Mouse (Mus musculus): ENCODE results near the gene Btbd6.
A peak's percentile ranks its signal among the peaks of the same experiment; 100 is the strongest.

Gene Btbd6

DNA sequence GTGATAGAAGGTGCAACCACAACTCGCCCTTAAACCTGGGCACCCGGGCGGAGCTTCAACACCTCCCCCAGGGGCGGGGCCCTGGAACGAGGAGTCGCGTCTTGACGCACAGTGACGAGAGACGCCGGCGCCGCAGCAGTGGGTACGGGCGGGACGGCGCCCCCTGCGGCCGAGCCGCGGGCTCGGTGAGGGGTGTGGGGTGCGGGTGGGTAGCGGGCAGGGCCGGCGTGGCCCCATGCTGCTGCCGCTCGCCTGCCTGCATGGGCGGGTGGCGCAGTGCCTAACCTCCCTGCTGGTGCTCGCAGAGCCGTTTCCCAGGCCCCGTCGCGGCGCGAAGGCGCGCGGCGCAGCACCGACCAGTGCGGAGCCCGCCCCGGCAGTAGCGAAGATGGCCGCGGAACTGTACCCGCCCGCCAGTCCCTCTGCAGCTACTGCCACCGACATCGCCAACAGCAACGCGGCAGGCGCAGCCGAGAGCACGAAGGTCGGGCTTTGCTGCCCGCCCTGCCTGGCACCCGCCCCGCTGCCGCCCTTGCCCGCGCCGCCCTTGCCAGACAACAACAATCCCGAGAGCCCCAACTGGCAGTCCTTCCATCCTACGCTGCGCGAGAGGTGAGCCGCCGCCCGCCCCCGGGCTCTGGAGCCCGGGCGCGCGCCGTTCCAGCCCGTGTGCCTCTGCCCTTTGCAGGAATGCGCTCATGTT, at the start of gene Btbd6:
Btbd6 (plus strand) TSS at position 112 of the 703 bp plus-strand sequence.
- peak; percentile 95 to 97 for DNase-seq

DNA sequence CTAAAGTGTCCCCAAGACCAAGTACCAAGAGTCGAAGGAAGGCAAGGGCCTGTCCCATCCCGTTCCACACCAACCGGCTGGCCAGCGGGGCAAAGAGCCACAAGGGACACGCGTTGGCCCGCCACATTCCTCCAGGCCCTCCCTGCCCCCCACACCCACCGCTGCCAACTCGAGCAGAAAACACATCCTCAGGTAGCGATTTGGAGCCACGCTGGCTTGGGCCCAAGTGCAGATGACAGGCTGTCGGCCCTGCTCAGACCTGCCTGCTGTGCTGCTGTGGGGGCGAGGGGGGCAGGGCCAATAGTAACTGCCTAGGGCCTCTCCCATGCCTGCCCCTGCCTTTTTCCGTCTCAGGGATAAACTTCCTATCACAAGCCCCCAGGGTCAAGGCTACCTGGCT, 49.0 kb upstream of the Btbd6 start:
- DNase-seq = no peak

DNA sequence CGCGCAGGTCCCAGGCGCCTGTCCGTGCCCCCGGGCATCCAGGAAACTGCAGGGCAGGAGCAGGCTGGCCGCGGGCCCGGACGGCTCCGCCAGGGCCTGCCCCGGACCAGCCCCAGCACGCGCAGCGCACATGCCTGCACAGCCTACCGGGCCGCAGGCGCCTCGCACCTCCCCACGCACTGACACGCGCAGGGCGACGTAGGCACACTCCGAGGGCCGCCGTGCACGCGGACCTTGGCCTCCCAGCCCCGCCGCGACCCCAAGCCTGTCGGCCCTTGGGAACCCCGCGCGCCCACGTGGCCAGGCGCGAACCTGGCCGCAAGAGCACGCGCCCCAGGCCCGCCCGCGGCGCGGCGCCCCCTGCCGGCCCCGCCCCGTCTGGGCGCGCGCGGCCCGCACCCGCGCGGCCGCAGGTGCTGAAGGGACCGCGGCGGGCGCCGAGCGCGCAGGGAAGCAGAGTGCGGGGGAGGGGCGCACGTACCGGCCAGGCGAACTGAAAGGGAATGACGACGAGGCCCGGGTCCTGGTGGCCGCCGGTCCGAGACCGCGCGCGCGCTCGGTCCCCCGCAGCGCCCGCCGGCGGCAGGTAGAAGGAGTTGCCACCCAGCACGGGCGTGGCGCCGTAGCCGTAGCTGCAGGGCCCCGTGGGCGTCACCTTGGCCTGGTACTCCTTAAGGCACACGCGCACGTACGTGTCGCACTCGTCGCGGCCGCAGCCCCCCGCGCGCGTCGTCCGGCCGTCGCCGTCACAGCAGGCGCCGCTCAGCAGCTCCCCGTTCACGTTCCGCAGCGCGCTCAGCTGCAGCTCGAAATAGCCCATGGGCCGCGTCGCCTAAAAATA, 47.7 kb upstream of the Btbd6 start:
- no peak for DNase-seq

DNA sequence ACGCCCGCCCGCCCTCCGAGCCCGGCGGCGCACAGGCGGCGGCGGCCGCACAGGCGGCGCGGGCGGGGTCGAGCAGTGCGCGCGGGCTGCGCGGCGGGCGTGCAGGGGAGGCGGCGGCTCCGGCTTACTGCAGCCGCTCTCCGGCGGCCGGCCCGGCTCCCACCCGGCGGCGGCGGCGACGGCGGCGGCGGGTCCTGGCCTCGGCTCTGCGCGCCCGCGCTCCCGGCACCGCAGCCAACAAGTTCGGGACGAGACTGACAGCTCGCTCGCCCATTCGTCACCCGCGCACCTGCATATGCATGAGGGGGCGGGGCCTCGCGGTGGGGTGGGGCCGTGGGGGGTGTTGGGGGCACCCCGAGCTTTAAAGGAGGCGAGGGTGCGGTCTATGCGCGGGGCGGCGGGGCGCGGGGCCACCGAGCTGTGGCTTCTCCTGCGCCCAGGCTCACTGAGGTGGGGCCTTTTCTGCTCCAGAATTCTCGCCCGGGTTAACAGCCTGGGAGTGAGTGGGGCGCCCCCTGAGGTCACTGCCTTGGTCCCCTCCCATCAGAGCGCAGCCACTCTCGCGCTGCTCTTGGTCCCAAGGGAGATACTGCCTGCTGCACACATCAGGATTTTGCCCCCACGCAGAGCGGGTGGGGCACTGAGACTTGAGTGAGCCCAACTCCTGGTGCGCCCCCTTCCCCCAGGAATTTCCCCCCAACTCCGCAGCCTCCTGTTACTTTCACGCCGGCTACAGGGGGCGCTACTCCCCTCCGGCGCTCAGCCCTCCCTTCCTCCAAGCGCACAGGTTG, 46.5 kb upstream of the Btbd6 start, which contains the start of gene Jag2:
Jag2 (minus strand) TSS at position 215 of the 791 bp plus-strand sequence.
- DNase-seq = peak; percentile 38 to 57

DNA sequence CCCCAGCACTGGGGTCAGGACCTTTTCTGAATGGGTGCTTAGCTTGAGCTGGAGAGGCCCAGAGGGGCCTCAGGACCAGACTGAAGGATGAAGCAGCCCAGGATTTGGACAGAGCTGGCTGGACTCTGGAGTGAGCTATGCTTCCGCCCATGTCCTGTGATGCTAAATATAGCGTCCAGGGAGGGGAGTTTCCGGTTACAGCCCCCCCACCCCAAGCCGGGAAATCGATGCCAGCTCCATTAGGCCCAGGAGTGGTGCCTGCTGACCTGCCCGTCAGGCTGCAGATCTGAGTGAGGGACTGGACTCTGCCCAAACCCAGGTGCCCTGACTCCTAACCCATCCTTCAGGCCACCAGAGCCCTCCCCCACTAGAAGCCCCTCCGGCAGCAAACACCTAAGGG, 43.6 kb upstream of the Btbd6 start:
- DNase-seq = no peak

DNA sequence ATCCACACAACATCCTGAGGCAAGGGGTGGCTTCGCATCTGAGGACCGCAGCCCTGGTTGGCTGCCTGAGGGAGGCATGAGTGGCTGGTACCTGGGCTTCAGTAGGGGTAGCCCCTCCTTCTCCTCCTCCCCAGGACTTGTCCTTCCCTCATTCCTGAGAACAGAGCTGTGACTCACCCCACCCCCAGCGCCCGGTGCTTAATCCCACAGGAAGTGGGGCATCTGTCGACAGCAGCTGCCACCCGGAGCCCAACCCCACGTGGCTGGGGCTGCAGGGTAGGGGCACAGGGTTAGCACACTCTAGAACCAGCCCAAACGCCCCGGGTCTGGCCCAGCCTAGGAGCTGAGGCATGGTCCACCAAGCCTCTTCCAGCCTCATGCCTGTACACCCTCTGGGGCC, 38.4 kb upstream of the Btbd6 start:
- no peak for DNase-seq

DNA sequence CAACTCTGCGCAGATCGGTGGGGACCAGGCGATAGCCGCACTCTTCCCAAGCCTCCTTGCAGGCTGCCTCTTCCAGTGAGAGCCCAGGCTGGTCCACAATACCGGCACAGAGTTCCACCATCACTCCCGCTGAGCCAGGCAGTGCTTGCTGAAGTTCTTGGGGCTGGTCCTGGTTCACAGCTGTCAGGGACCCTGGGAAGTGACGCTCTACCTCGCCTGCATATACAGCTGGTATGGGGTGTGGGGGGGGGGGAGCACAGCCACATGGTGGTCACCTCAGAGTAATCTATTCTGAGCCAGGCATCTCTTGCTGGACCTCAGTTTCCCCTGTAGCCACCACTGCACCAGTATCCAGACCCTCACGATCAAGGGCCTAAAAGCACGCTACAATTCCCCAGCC, 37.9 kb upstream of the Btbd6 start:
- no peak for DNase-seq

DNA sequence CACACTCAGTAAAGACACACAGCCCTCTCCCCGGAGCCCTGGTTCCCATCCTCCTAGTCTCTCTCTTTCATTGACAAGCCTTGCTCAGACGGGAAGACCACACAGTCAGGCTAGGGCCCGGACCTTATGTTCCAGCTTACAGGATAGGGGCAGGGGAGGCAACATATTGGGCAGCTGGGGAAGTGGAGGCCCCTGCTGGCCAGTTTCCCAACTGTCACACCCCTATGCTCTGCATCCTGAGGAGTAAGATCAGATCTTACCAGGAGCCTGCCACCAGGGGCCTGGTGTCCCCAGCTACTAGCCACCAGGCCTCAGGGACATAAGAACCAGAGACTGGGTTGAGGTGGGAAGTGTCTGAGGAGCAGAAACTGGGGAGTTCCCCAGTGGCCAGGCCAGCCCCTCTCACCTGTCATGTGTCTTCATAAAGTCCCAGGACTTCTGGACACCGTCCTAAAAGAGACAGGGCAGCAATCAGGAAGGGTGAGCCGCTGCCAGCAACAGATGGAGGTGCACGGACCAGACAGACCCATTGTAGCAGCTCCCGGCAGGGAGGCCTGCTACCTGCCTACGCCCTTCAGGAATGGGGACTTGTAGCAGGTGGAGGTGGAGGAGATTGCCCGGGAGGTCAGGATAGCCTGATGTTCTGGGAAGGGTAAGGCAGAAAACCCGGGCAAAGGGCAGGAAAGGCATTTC, 37.3 kb upstream of the Btbd6 start:
- DNase-seq = peak; percentile 71 to 81

DNA sequence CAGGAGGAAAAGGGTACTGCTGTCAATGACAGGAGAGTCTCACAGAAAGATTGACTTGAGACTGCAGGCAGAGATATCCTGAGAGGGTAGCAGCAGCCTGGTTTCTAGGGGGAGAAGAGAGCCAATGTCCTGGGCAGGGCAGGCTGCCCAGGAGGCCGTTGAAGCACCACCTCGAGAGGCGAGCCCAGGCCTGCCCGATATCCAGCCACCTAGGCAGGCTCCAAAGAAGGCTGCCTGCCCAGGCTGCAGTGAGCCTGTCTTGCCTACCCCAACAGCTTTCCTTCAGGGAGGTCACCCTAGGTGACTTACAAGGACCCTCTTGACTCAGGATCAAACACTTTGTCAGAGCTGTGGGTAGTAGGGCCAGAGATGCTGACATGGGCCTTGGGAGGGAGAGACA, 36.0 kb upstream of the Btbd6 start:
- DNase-seq = no peak

DNA sequence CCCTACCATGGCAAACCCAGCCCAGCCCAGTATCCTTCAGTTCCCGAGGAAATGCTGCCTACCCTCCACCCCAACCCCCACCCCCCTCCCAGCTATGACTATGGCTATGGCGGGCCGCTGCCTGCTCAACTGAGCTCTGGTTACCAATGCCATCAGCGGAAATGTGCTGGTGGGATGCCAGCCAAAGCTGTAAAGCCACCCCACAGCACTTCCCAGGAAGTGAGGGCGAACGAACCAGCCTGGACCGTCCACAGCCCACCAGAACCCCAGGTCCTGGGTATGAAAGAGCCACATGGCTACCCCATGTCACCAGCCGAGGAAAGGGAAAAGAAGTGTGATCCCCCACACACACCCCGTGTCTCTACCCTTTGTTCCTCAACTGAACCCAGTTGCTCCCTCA, 35.6 kb upstream of the Btbd6 start:
- DNase-seq = no peak

DNA sequence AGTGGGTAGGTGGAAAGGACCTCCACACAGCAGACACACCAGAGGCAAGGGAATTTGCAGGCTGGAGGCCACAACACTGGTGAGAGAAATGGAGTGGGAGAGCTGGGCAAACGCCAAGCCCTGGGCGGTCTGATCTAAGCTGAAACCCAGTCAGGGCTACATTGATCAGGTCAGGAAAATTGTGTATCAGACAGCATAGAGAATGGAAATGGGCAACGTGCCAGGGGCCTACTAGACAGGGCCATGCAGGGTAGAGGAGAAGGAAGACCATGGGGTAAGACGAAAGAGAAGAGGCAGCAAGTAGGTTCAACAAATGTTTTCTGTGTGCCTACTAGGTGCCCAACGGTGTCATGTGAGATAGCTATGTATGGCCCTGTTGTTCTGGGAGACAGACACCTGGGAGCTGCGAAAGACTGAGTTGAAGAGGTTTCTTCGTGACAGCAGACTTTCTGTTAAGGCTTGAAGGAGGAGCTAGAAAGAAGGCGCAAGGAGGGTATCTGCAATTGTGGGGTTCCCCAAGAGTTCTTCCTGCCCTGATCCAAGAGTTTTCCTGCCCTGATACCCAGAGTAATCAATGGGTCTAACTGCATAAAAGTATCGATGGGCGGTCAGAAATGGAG, 35.0 kb upstream of the Btbd6 start:
- DNase-seq = peak; percentile 44 to 57

DNA sequence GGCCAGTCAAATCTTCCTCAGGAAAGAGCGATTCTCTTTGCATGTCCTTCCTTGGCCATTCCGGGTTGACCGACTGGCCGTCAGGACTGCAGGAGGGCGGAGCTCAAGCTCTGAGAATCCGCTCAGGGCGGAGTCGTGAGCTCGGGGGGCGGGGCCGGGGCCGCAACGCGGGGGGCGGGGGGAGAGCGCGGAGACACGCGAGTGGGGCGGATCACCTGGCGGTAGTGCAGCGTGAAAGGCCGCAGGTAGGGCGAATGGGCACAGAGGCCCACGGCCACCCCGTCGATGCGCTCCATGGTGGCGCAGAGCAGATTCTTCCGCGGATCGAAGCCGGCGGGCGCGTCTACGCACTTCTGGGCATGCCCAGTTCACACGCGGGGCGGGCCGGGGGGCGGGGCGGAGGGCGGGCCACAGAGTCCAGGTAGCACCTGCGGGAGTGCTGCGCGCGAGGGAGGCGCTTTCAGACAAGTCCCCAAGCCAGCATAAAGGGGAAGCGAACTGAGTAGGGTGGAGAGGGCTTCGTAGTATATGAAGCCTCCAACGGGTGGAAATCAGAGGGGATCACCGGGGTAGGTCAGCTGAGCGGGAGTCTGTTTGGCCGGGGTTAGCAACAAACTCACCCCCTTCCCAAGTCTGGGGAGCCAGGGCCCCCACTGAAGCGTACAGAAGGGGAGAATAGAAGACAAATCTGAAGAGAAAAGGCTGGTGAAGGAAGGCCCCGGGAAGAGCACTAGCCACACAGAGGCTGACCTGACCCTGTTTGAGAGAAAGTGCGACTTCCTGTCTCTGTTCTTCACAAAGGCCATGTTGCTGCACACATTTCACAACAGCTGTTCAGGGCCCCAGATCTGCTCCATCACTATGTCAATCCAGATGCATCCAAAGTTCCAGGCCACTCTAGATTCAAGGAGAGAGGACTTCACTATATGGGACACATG, 34.2 kb upstream of the Btbd6 start, which contains the start of gene Nudt14:
Nudt14 (minus strand) TSS at position 349 of the 938 bp plus-strand sequence.
- DNase-seq = peak; percentile 69 to 78

DNA sequence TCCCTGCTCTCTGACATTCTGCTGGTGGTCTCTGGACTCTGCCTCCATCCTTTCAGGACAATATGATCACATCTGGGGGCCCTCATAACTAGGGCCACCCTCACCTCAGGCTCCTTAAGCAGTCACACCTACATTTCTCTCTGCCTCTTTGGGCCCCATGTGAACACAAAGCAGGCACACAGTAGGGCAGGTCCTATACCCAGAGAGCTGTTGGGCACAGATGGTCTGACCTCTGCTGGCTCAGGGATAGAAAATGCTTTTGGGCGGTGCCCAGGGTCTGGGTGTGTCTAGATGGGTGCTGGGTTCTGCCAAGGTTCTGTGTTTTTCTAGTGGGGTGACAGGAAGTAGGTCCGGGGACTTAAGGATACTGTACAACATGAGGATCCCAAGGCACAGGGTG, 32.6 kb upstream of the Btbd6 start:
- no peak for DNase-seq

DNA sequence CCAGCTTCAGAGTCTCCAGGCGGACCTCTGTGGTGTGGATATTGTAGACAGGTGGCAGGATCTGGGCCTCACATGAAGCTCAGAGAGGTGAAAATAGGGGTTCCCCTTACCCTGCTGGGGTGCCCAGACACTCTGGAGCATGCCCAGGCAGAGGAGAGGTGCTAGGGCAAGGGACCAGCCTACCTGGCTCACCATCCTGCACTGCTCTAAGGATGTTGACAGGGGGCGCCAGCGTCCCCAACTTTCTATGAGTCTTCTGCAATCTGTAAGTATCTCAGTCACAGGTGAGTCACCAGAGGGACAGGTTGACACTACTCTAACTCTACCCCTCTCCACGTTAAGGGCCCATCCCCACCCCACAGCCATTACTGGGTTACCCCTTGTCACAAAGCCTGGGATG, 29.0 kb upstream of the Btbd6 start:
- peak; percentile 63 to 71 for DNase-seq

DNA sequence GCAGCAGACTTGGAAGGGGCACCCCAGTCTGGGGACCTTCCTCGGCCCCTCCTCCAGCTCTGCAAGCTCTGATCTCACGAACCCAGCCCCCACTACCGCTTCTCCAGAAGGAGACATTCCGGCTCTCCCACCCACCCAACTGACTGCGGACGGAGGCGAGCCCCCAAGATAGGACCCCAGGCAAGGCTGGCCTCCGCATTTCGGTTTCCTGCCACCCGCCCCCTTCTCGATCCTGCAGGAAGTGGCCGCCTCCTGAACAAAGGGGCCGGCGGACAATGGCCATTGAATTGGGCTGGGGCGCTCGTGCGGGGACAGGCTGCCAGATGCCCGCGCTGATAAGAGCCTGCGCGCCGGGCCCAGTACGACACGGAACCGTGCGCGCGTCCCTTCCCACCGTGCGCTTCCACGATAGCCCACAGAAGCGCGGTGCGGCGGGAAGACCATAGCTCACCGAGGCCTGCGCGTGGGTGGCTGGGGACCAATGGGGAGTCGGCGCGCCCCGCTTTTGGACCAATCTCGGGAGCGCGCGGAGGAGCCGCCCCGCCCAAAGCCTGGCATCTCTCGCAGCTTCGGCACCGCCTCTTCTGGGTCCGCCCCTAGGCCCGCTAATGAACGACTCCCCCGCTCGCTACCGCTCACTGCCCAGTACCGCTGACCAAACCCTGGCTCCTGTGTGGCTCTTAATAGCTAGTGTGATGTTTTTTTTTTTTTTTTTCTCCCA, 26.1 kb upstream of the Btbd6 start:
- DNase-seq = peak; percentile 95 to 97

DNA sequence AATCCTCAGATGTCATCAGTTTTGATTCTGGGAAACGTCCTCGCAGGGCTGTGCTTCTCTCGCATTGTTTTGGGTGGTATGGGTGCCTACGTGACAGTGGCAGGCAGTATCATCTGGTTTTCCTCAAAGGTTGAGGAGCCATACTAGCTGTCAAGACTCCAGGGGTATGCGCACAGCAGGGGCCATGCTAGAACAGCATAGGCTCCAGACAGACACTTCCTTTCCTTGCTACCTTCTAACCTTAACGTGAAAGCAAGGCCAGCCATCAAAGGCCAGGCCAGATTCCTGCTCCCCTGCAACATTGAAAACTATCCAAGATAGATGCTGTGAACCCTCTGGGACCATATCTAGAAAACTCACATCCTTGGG, 25.5 kb upstream of the Btbd6 start:
- DNase-seq = no peak

DNA sequence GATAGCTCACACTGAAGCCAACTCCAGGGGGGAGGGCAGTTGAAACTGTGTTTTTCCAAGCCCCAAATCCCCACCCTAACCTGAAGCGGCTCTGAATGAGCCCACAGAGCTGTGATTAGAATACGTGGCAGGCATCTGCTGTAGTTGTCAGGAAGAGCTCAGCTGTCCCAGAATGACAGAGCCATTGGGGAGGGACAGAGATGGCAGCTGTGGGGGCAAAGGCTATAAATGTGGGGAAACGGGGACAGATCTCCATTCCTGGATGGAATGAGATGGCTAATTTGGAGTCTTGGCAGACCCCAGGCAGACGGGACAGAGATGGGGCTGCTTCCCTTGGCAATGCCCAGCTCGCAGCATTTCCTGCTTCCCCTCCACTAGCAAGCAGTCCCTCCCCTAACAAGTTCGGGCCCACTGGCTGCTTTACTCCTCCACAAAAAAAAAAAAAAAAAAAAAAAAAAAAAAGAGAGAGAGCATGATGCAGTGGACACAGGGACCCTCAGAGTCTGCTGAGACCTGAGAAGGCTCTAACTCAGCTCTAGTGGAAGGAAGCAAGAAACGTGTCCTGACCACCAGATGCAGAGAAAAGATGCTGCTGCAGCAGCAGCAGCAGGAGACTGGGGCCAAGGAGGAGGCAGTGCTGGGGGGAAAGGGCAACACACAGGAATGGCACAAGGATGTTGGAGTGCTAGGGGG, 25.0 kb upstream of the Btbd6 start:
- DNase-seq = no peak

DNA sequence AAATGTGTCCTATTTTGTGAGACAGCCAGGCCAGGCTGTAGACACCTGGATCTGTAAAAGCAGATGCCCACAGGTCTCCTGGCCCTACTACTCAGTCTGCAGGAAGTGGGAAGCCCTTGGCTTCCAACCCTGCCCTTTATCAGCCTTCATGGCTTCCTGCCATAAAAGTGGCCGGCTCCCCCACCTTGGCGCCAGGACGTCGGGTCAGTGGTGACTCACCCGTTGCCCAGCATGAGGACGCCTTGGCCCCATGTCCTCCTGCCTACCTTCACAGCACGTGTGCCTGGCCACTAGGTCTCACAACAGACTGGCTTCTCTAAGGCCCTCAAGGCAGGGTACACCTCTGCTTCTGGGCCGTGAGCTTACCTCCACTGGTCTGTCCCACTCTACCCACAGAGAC, 23.8 kb upstream of the Btbd6 start:
- peak; percentile 57 to 61 for DNase-seq

DNA sequence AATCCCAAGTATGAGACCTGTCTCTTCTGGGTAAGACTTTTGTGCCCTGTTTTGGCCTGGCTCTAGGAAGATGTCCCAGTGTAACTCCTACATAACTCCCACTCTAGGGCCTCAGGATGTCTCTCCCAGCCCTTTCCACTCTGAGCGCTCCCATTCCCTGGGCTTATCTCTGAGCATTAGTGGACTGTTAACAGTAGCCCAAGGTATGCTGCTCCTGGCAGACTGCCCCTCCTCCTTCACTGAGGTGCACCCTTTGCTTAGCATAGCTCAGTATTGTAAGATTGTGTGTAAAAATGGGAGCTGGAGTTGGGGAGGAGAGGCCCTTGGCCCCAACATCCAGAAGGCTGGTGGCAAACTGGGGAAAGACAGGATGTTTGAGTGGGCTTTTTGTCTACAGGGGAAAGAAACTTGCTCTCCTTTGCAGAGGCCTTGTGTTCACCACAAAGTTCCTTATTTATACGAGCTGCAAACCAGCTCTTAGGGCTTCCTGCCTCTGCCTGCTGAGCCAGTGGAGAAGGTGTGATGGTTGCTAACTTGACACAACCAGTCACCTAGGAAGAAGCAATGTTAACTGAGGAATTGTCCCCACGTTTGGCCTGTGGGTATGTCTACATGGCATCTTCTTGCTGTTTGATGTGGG, 23.2 kb upstream of the Btbd6 start:
- no peak for DNase-seq
